Mouse (Mus musculus) embryonic facial prominence, embryonic 11.5 days (tissue): ENCODE measurements at regions not wholly inside any gene's neighbourhood (a gene's known extent, or its start where the extent isn't known, plus 50 kb on each side); places are given as distances from the start of the nearest gene placed in this dataset.

Experiments
- ATAC-seq: fragments of 200-750 bp; cut with Nextera tagmentation; replicated peaks from 2 replicates; pipeline ENCODE4 v1.8.0; 2017; ENCODE audit warnings: low read depth; ENCODE audit not compliant: insufficient number of reproducible peaks, low FRiP score, low TSS enrichment
- DNase-seq: peaks from one replicate; pipeline ENCODE4 v3.0.0-alpha.2; 2015; ENCODE audit warnings: low spot score
- H3K27ac ChIP-seq: fragments of 300-500 bp; sonication (generic); replicated peaks from 2 replicates; pipeline ENCODE4 v1.5.1; 2014; ENCODE audit warnings: mild to moderate bottlenecking, low read depth, low read length, control low read depth
- H3K27me3 ChIP-seq: fragments of 300-500 bp; sonication (generic); 2 replicates; pipeline ENCODE4 v1.6.1; 2014; ENCODE audit warnings: mild to moderate bottlenecking, low read length, moderate library complexity, mixed read lengths; ENCODE audit not compliant: control insufficient read depth, insufficient read depth
- H3K36me3 ChIP-seq: fragments of 300-500 bp; sonication (generic); replicated peaks from 2 replicates; pipeline ENCODE4 v1.6.1; 2014; ENCODE audit warnings: low read depth, mild to moderate bottlenecking, low read length, moderate library complexity, mixed read lengths; ENCODE audit not compliant: control insufficient read depth, insufficient read depth
- H3K4me1 ChIP-seq: fragments of 300-500 bp; sonication (generic); 2 replicates; pipeline ENCODE4 v1.6.1; 2014; ENCODE audit warnings: low read length, mixed read lengths; ENCODE audit not compliant: control insufficient read depth, insufficient read depth
- H3K4me2 ChIP-seq: fragments of 300-500 bp; sonication (generic); 2 replicates; pipeline ENCODE4 v1.6.1; 2014; ENCODE audit warnings: low read depth, mild to moderate bottlenecking, control low read depth, low read length, moderate library complexity
- H3K4me3 ChIP-seq: fragments of 300-500 bp; sonication (generic); 2 replicates; pipeline ENCODE4 v1.5.1; 2014; ENCODE audit warnings: low read depth, low read length, control low read depth
- H3K9ac ChIP-seq: fragments of 300-500 bp; sonication (generic); replicated peaks from 2 replicates; pipeline ENCODE4 v1.6.1; 2014; ENCODE audit warnings: mild to moderate bottlenecking, control low read depth, low read length
- H3K9me3 ChIP-seq: fragments of 300-500 bp; sonication (generic); replicated peaks from 2 replicates; pipeline ENCODE4 v1.6.1; 2016; ENCODE audit warnings: mild to moderate bottlenecking, low read length, inconsistent platforms, mixed read lengths; ENCODE audit not compliant: control insufficient read depth
- WGBS: fragments of 180-500 bp; shearing (Covaris S2); extraction: QIAGEN DNeasy Blood & Tissue Kit; methylation state at CpG from one replicate; pipeline ENCODE4 v1.1.7; 2014; 5-methylcytosine and 5-hydroxymethylcytosine counted together

- Histone ChIP-seq H3K9me3 (no peaks in the 10 kb centered on the region), H3K36me3 (no peaks in the 10 kb centered on the region), H3K27ac (no peak overlapping the region), H3K4me1 (no peaks in the 10 kb centered on the region), H3K4me2 (no peak overlapping the region), H3K9ac (no peak overlapping the region), H3K4me3 (no peak overlapping the region), H3K27me3 (no peaks in the 10 kb centered on the region; the same call in 1 of the 2 replicates)
- WGBS = 68% methylated on average over 4 of the region's 4 CpGs
- DNase-seq = no peak
- ATAC-seq = no peak
These were observed 205.5 kb upstream of the Dnajc24 start for GRCm38 (mm10) chr2:106208767-106209250.

- Histone ChIP-seq H3K9ac (no peak overlapping the region), H3K27ac (no peak overlapping the region), H3K9me3 (no peaks in the 10 kb centered on the region), H3K36me3 (no peaks in the 10 kb centered on the region), H3K27me3 (no peaks in the 10 kb centered on the region), H3K4me1 (no peaks in the 10 kb centered on the region), H3K4me2 (no peak overlapping the region), H3K4me3 (no peak overlapping the region)
- ATAC-seq (no peak; the same call in 1 of the 2 replicates), DNase-seq (no peak)
- WGBS = 88% methylated on average over 2 of the region's 2 CpGs
These were observed 196.8 kb upstream of the Dnajc24 start for GRCm38 (mm10) chr2:106200130-106200529.

- Histone ChIP-seq H3K36me3 (no peaks in the 10 kb centered on the region), H3K9me3 (no peaks in the 10 kb centered on the region), H3K4me2 (no peak overlapping the region), H3K27ac (no peak overlapping the region), H3K4me3 (no peak overlapping the region), H3K4me1 (no peaks in the 10 kb centered on the region), H3K9ac (no peak overlapping the region), H3K27me3 (no peaks in the 10 kb centered on the region)
- DNase-seq (no peak), ATAC-seq (no peak)
- WGBS = 7% methylated on average over 7 of the region's 7 CpGs
These were observed 191.8 kb upstream of the Dnajc24 start for GRCm38 (mm10) chr2:106195170-106195569.

- peak; percentile 92 for DNase-seq
- WGBS = 9% methylated on average over 14 of the region's 14 CpGs
- Histone ChIP-seq H3K9ac (peak overlapping the region; percentile 39; the same call in 1 of the 2 replicates), H3K4me1 (no peaks in the 10 kb centered on the region), H3K27me3 (no peaks in the 10 kb centered on the region), H3K36me3 (no peaks in the 10 kb centered on the region), H3K27ac (no peak overlapping the region), H3K4me2 (peak overlapping the region; percentile 72), H3K9me3 (no peaks in the 10 kb centered on the region), H3K4me3 (peak overlapping the region; percentile 27)
- peak; percentile 74 for ATAC-seq
These were observed 191.1 kb upstream of the Dnajc24 start for GRCm38 (mm10) chr2:106194369-106195023.

GRCm38 (mm10) chr2:106193889-106194347, 190.6 kb upstream of the Dnajc24 start:
- Histone ChIP-seq H3K4me2 (peak overlapping the region; percentile 72), H3K9ac (peak overlapping the region; percentile 39; the same call in 1 of the 2 replicates), H3K27me3 (no peaks in the 10 kb centered on the region), H3K27ac (no peak overlapping the region), H3K4me3 (peak overlapping the region; percentile 27), H3K4me1 (no peaks in the 10 kb centered on the region), H3K9me3 (no peaks in the 10 kb centered on the region), H3K36me3 (no peaks in the 10 kb centered on the region)
- ATAC-seq (peak; percentile 47), DNase-seq (peak; percentile 23)
- 1% methylated on average over 9 of the region's 9 CpGs for WGBS

- ATAC-seq = no peak
- DNase-seq = no peak
- WGBS = 28% methylated on average over 11 of the region's 11 CpGs
- H3K4me3 ChIP-seq = no peak overlapping the region
- H3K27ac ChIP-seq = no peak overlapping the region
- H3K9me3 ChIP-seq = no peaks in the 10 kb centered on the region
- H3K27me3 ChIP-seq = no peaks in the 10 kb centered on the region
- no peaks in the 10 kb centered on the region for H3K36me3 ChIP-seq
- H3K4me2 ChIP-seq = no peak overlapping the region
- H3K9ac ChIP-seq = no peak overlapping the region
- no peaks in the 10 kb centered on the region for H3K4me1 ChIP-seq
These were observed 187.4 kb upstream of the Dnajc24 start for GRCm38 (mm10) chr2:106190579-106191322.

- no peaks in the 10 kb centered on the region for H3K27me3 ChIP-seq
- H3K27ac ChIP-seq = no peak overlapping the region
- no peaks in the 10 kb centered on the region for H3K9me3 ChIP-seq
- 80% methylated on average over 16 of the region's 16 CpGs for WGBS
- no peak overlapping the region for H3K9ac ChIP-seq
- H3K4me3 ChIP-seq = no peak overlapping the region
- no peaks in the 10 kb centered on the region for H3K36me3 ChIP-seq
- H3K4me2 ChIP-seq = no peak overlapping the region
- ATAC-seq (no peak), DNase-seq (no peak)
- H3K4me1 ChIP-seq = no peaks in the 10 kb centered on the region
These were observed 180.3 kb upstream of the Dnajc24 start for GRCm38 (mm10) chr2:106183651-106184050.

GRCm38 (mm10) chr2:106182051-106182450, 178.7 kb upstream of the Dnajc24 start:
- 10% methylated on average over 9 of the region's 10 CpGs for WGBS
- H3K9ac ChIP-seq = no peak overlapping the region
- no peaks in the 10 kb centered on the region for H3K27me3 ChIP-seq
- H3K9me3 ChIP-seq = no peaks in the 10 kb centered on the region
- ATAC-seq (peak; percentile 70; the same call in 1 of the 2 replicates), DNase-seq (no peak)
- no peak overlapping the region for H3K27ac ChIP-seq
- no peak overlapping the region for H3K4me3 ChIP-seq
- H3K4me2 ChIP-seq = peak overlapping the region; percentile 21; the same call in 1 of the 2 replicates
- H3K36me3 ChIP-seq = no peaks in the 10 kb centered on the region
- H3K4me1 ChIP-seq = no peaks in the 10 kb centered on the region
